Mouse (Mus musculus) midbrain, embryonic 16.5 days (tissue): ENCODE results near the gene Olfr194. TPM values are rescaled to one million over a fixed set of nuclear protein-coding genes. Genes with fewer than 3 reads are reported as not detected.
"Not testable (repeated sequence)": the region's sequence is repeated elsewhere in the genome, so short reads cannot be mapped to it uniquely, and the experiment has no call there.

Experiments used
- ATAC-seq: fragments of 200-750 bp; cut with Nextera tagmentation; 2 replicates; pipeline ENCODE4 v1.8.0; 2017; ENCODE audit warnings: moderate TSS enrichment
- H3K27ac ChIP-seq: fragments of 300-500 bp; sonication (generic); 2 replicates; pipeline ENCODE4 v1.5.1; 2014; ENCODE audit warnings: mild to moderate bottlenecking, low read length, mixed read lengths
- H3K27me3 ChIP-seq: fragments of 300-500 bp; sonication (generic); 2 replicates; pipeline ENCODE4 v1.6.1; 2014; ENCODE audit warnings: low read depth, low read length, mixed read lengths; ENCODE audit not compliant: control insufficient read depth, insufficient read depth
- H3K36me3 ChIP-seq: fragments of 300-500 bp; sonication (generic); 2 replicates; pipeline ENCODE4 v1.6.1; 2014; ENCODE audit warnings: mild to moderate bottlenecking, low read length, moderate library complexity, mixed read lengths; ENCODE audit not compliant: control insufficient read depth, insufficient read depth
- H3K4me1 ChIP-seq: fragments of 300-500 bp; sonication (generic); 2 replicates; pipeline ENCODE4 v1.6.1; 2014; ENCODE audit warnings: mild to moderate bottlenecking, low read length, mixed read lengths; ENCODE audit not compliant: control insufficient read depth, insufficient read depth
- H3K4me2 ChIP-seq: fragments of 300-500 bp; sonication (generic); 2 replicates; pipeline ENCODE4 v1.6.1; 2014; ENCODE audit warnings: mild to moderate bottlenecking, low read length, mixed read lengths
- H3K4me3 ChIP-seq: fragments of 300-500 bp; sonication (generic); 2 replicates; pipeline ENCODE4 v1.5.1; 2014; ENCODE audit warnings: low read depth, mild to moderate bottlenecking, low read length, moderate library complexity, mixed read lengths
- H3K9ac ChIP-seq: fragments of 300-500 bp; sonication (generic); 2 replicates; pipeline ENCODE4 v1.6.1; 2014; ENCODE audit warnings: low read depth, low read length, mixed read lengths
- H3K9me3 ChIP-seq: fragments of 300-500 bp; sonication (generic); replicated peaks from 2 replicates; pipeline ENCODE4 v1.6.1; 2014; ENCODE audit warnings: mild to moderate bottlenecking, low read length, mixed read lengths; ENCODE audit not compliant: control insufficient read depth, poor library complexity, severe bottlenecking
- WGBS: fragments of 180-500 bp; shearing (Covaris S2); extraction: QIAGEN DNeasy Blood & Tissue Kit; methylation state at CpG from one replicate; pipeline ENCODE4 v1.1.7; 2014; 5-methylcytosine and 5-hydroxymethylcytosine counted together
- polyA plus RNA-seq: library from polyadenylated mRNA; unstranded; fragments of >200 nt; fragmentation: Nextera tagmentation; extraction: Ambion mirVana; gene quantifications from 2 replicates; pipeline ENCODE4 v1.2.1, GENCODE M21; 2015

Olfr194 gene
- polyA plus RNA-seq, 1 experiment from 2014 or later, result not detected

- WGBS, result 34% methylated on average over 1 of the region's 1 CpGs
- H3K27ac ChIP-seq, result not testable (repeated sequence)
Observed at GRCm38 (mm10) chr16:59089722-59090121, 31.1 kb downstream of the Olfr194 start, which contains the start of gene Olfr191. TSS of gene Olfr191 (minus strand) at chr16:59089822.

GRCm38 (mm10) chr16:59081113-59081512, 39.8 kb downstream of the Olfr194 start:
- not testable (repeated sequence) for H3K4me2 ChIP-seq, H3K4me1 ChIP-seq, H3K4me3 ChIP-seq, H3K9ac ChIP-seq, H3K27ac ChIP-seq, ATAC-seq, H3K9me3 ChIP-seq, H3K27me3 ChIP-seq, H3K36me3 ChIP-seq
- WGBS, result 85% methylated on average over 2 of the region's 2 CpGs

More at GRCm38 (mm10) chr16:59089722-59090121, 31.1 kb downstream of the Olfr194 start, which contains the start of gene Olfr191:
- not testable (repeated sequence) for H3K4me2 ChIP-seq, ATAC-seq, H3K4me3 ChIP-seq, H3K4me1 ChIP-seq, H3K9me3 ChIP-seq, H3K36me3 ChIP-seq, H3K27me3 ChIP-seq, H3K9ac ChIP-seq

DNA sequence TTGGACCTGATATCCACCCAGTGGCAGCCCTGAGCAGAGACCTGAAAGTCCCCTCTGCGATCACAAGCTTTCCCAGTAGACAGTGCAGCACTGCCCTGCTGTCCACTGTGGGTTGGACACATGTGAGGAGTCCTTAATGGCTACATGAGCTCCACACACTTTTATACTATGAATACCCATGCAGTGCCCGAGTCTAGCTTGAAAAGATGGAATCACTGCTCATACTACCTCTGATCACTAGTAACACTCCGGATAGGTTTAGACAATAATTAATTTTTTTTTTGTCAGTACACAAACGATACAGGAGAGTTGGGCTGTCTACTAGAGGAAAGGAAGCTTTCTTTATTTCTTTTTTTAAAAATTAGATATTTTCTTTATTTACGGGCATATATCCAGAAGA, 43.0 kb downstream of the Olfr194 start, which contains the start of gene Olfr190:
Gene Olfr190 (minus strand): TSS at position 101 of the 400 bp plus-strand sequence.
- Histone ChIP-seq H3K4me3 (no peak within 1 kb of the TSS), H3K9ac (no peak within 1 kb of the TSS), H3K27me3 (no peaks in the 10 kb centered on the region), H3K36me3 (no peaks in the 10 kb centered on the region), H3K4me2 (no peak within 1 kb of the TSS), H3K9me3 (no peaks in the 10 kb centered on the region), H3K4me1 (no peaks in the 10 kb centered on the region), H3K27ac (no peak within 1 kb of the TSS)
- WGBS, result 93% methylated on average over 5 of the region's 5 CpGs
- ATAC-seq, result no peak

GRCm38 (mm10) chr16:59073520-59073919, 47.3 kb downstream of the Olfr194 start:
- 92% methylated on average over 1 of the region's 1 CpGs for WGBS
- ATAC-seq, result no peak
- no peaks in the 10 kb centered on the region for H3K27me3 ChIP-seq

DNA sequence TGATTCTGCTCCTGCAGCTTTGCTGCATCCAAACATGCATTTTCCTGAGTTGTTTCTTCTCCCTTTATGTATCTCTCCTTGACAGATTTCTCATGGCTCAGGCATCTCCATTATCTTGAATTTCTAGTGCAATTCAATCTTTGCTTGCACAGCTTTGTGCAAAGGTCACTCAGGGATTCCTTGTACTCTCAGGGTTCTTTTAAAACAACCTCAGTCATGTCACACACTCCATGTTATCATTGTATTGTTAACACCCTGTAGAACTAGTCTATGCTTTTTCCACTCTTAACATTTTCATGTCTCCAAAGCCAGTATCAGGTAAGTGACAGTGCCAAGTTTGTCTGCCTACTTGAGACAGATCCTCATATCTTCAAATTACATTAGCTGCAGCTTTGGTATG, 49.1 kb downstream of the Olfr194 start:
- Histone ChIP-seq H3K4me2 (no peak overlapping the region), H3K4me1 (no peaks in the 10 kb centered on the region), H3K9ac (no peak overlapping the region), H3K9me3 (no peaks in the 10 kb centered on the region), H3K27ac (no peak overlapping the region), H3K4me3 (no peak overlapping the region), H3K36me3 (no peaks in the 10 kb centered on the region), H3K27me3 (no peaks in the 10 kb centered on the region)
- ATAC-seq, result no peak

More at GRCm38 (mm10) chr16:59073520-59073919, 47.3 kb downstream of the Olfr194 start:
- no peak overlapping the region for H3K9ac ChIP-seq
- H3K4me2 ChIP-seq, result no peak overlapping the region
- H3K27ac ChIP-seq, result no peak overlapping the region
- H3K4me1 ChIP-seq, result no peaks in the 10 kb centered on the region
- no peaks in the 10 kb centered on the region for H3K9me3 ChIP-seq
- H3K4me3 ChIP-seq, result no peak overlapping the region
- no peaks in the 10 kb centered on the region for H3K36me3 ChIP-seq

Other genes starting within 250 kb of the Olfr194 start
- not detected in 2 replicates for gene Olfr177, start 246.3 kb downstream of the Olfr194 start, polyA plus RNA-seq
- gene Olfr178, start 229.0 kb downstream of the Olfr194 start, polyA plus RNA-seq, result not detected in 2 replicates
- gene Olfr181, start 192.3 kb downstream of the Olfr194 start, polyA plus RNA-seq, result not detected in 2 replicates
- gene Olfr180, start 191.7 kb downstream of the Olfr194 start, polyA plus RNA-seq, result not detected in 2 replicates
- not detected in 2 replicates for gene Olfr183, start 125.7 kb downstream of the Olfr194 start, polyA plus RNA-seq
- not detected in 2 replicates for gene Olfr186, start 90.8 kb downstream of the Olfr194 start, polyA plus RNA-seq
- not detected in 2 replicates for gene Olfr187, start 81.3 kb downstream of the Olfr194 start, polyA plus RNA-seq
- gene Olfr190, start 43.1 kb downstream of the Olfr194 start, polyA plus RNA-seq, result not detected in 2 replicates
- gene Olfr191, start 31.2 kb downstream of the Olfr194 start, polyA plus RNA-seq, result not detected in 2 replicates
- gene Olfr193, start 9.2 kb downstream of the Olfr194 start, polyA plus RNA-seq, result not detected in 2 replicates
- not detected in 2 replicates for gene Olfr195, start 26.0 kb upstream of the Olfr194 start, polyA plus RNA-seq
- gene Olfr196, start 49.4 kb upstream of the Olfr194 start, polyA plus RNA-seq, result not detected in 2 replicates
- gene Olfr198, start 82.5 kb upstream of the Olfr194 start, polyA plus RNA-seq, result not detected in 2 replicates
- gene Olfr199, start 98.7 kb upstream of the Olfr194 start, polyA plus RNA-seq, result not detected in 2 replicates
- not detected in 2 replicates for gene Olfr201, start 151.6 kb upstream of the Olfr194 start, polyA plus RNA-seq
- not detected in 2 replicates for gene Olfr202, start 165.7 kb upstream of the Olfr194 start, polyA plus RNA-seq
- not detected in 2 replicates for gene Olfr203, start 177.8 kb upstream of the Olfr194 start, polyA plus RNA-seq
- gene Olfr204, start 197.2 kb upstream of the Olfr194 start, polyA plus RNA-seq, result not detected in 2 replicates
- not detected in 2 replicates for gene Olfr205, start 210.1 kb upstream of the Olfr194 start, polyA plus RNA-seq
- not detected in 2 replicates for gene Olfr206, start 228.2 kb upstream of the Olfr194 start, polyA plus RNA-seq
- gene Olfr209, start 242.9 kb upstream of the Olfr194 start, polyA plus RNA-seq, result not detected in 2 replicates